Mouse (Mus musculus) G1E (cell line): ENCODE measurements around the gene Rnpepl1.
A peak's percentile ranks its signal among the peaks of the same experiment; 100 is the strongest.
"Not testable (repeated sequence)": the region's sequence is repeated elsewhere in the genome, so short reads cannot be mapped to it uniquely, and the experiment has no call there.

ENCODE experiments used
- CTCF ChIP-seq: IDR thresholded peaks from 2 replicates; pipeline ENCODE4 v1.5.1; 2012; ENCODE audit warnings: low read depth, low read length, inconsistent platforms, mixed read lengths
- TAL1 ChIP-seq: conservative IDR thresholded peaks from 2 replicates; pipeline ENCODE4 v1.6.1; 2012; ENCODE audit warnings: low read depth, low read length, inconsistent platforms, mixed read lengths

GRCm38 (mm10) chr1:92956571-92957335 lies 46.2 kb downstream of the Rnpepl1 start:
- TF ChIP-seq TAL1, result not testable (repeated sequence)
- TF ChIP-seq CTCF, result peak; percentile 55
